8 mouse cellular contexts compared by ENCODE assay signal in the genomic region with DNA sequence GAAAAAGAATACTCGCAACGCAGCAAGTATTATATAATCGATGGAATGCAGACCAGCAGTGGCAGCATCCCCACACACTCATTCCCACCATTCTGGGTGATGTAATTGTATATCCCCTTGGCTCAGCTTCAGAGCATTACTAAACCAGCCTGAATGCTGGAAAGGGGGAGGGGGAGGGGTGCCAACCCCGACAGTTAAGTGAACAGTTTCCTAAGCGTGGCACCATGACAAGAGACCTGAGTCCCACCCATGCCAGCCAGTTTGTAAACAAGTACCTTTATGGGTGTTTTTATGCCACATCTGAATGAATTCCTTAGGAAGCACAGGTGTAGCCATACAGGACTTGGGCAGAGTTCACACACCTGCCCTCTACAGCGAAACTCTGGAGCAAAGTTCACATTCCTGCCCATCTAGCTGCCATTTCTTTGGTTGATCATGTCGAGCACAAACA. TPM values are rescaled to one million over a fixed set of nuclear protein-coding genes. Genes with fewer than 3 reads are reported as not detected.
DNase-seq lines count a peak whose midpoint lies in the region; ATAC-seq lines count a peak whose summit lies in the region.
"Had no signal": no experiment of that assay in that cellular context is flagged by ENCODE, and none has a peak within 500 bp of the region (broad histone marks: within the 10 kb centered on the region; RNA-seq: fewer than 3 reads in every experiment).

No protein-coding gene starts in this region.

- ATAC-seq in neural tube, embryonic 11.5 days (ENCODE audit: insufficient read depth, low FRiP score, low TSS enrichment): peak; percentile 46
- peak; percentile 69 for ATAC-seq in embryonic facial prominence, embryonic 12.5 days (ENCODE audit: insufficient number of reproducible peaks, insufficient read depth, low FRiP score, low TSS enrichment)
- ATAC-seq in hindbrain, embryonic 15.5 days (ENCODE audit: low FRiP score, low read depth): peak; percentile 75

- H3K9me3 ChIP-seq in neural tube, embryonic 11.5 days (ENCODE audit: control insufficient read depth, low read length): no peaks in the 10 kb centered on the region
- H3K9me3 ChIP-seq in embryonic facial prominence, embryonic 12.5 days: no peaks in the 10 kb centered on the region
- no peaks in the 10 kb centered on the region for H3K9me3 ChIP-seq in hindbrain, embryonic 15.5 days

- no peaks in the 10 kb centered on the region for H3K36me3 ChIP-seq in neural tube, embryonic 11.5 days (ENCODE audit: control insufficient read depth, insufficient read depth, low read length)
- 0 out of 2 replicates have a peak, but pooled peaks cover 1% of the 10 kb centered on the region for H3K36me3 ChIP-seq in embryonic facial prominence, embryonic 12.5 days
- H3K36me3 ChIP-seq in hindbrain, embryonic 15.5 days: no peaks in the 10 kb centered on the region

- no peak overlapping the region for H3K4me3 ChIP-seq in neural tube, embryonic 11.5 days (ENCODE audit: low read depth, low read length)
- H3K4me3 ChIP-seq in embryonic facial prominence, embryonic 12.5 days: no peak overlapping the region
- peak overlapping the region; percentile 21 for H3K4me3 ChIP-seq in hindbrain, embryonic 15.5 days
- H3K4me3 ChIP-seq: megakaryocyte, embryonic 14.5 days had no signal

- H3K27ac ChIP-seq in neural tube, embryonic 11.5 days (ENCODE audit: low read depth, low read length): no peak overlapping the region
- H3K27ac ChIP-seq in embryonic facial prominence, embryonic 12.5 days: peak overlapping the region; percentile 86
- H3K27ac ChIP-seq in hindbrain, embryonic 15.5 days (replicated peaks): peak overlapping the region; percentile 69

- H3K4me2 ChIP-seq in neural tube, embryonic 11.5 days (ENCODE audit: low read depth): no peak overlapping the region
- H3K4me2 ChIP-seq in embryonic facial prominence, embryonic 12.5 days (replicated peaks): peak overlapping the region; percentile 34
- H3K4me2 ChIP-seq in hindbrain, embryonic 15.5 days: peak overlapping the region; percentile 55

- H3K4me1 ChIP-seq in neural tube, embryonic 11.5 days (ENCODE audit: control insufficient read depth, insufficient read depth, low read length): no peaks in the 10 kb centered on the region
- H3K4me1 ChIP-seq in embryonic facial prominence, embryonic 12.5 days: peaks cover 35% of the 10 kb centered on the region
- peaks cover 17% of the 10 kb centered on the region for H3K4me1 ChIP-seq in hindbrain, embryonic 15.5 days (replicated peaks)

- H3K27me3 ChIP-seq in neural tube, embryonic 11.5 days (ENCODE audit: control insufficient read depth, insufficient read depth, low read length): no peaks in the 10 kb centered on the region
- no peaks in the 10 kb centered on the region for H3K27me3 ChIP-seq in embryonic facial prominence, embryonic 12.5 days
- no peaks in the 10 kb centered on the region for H3K27me3 ChIP-seq in hindbrain, embryonic 15.5 days
- H3K27me3 ChIP-seq: megakaryocyte, embryonic 14.5 days had no signal

- H3K9ac ChIP-seq in neural tube, embryonic 11.5 days (ENCODE audit: low read length): no peak overlapping the region
- H3K9ac ChIP-seq in embryonic facial prominence, embryonic 12.5 days: no peak overlapping the region
- H3K9ac ChIP-seq in hindbrain, embryonic 15.5 days: no peak overlapping the region

- DNase-seq in neural tube, embryonic 11.5 days (ENCODE audit: low spot score): peak; percentile 38
- DNase-seq in neural tube, embryonic 10.5 days (ENCODE audit: extremely low spot score, low spot score): no peak
- peak; percentile 8 to 32 for DNase-seq in left cerebral cortex, adult 8-10 months (ENCODE audit: low spot score in 2 of 2)
- DNase-seq in mesoderm, embryonic 11.5 days (ENCODE audit: low read depth, low spot score): peak; percentile 58
- DNase-seq in spleen, postnatal 36 days (ENCODE audit: low spot score in 2 of 2): no peak

- WGBS in neural tube, embryonic 11.5 days: 73% methylated on average over 7 of the region's 7 CpGs
- 32% methylated on average over 7 of the region's 7 CpGs for WGBS in embryonic facial prominence, embryonic 12.5 days
- WGBS in hindbrain, embryonic 15.5 days: 27% methylated on average over 7 of the region's 7 CpGs

RNA-seq across cellular contexts. Expression of gene Cnksr3, which starts 53.0 kb away (rescaled TPM):
- polyA plus RNA-seq in neural tube, embryonic 11.5 days (2014; fragmentation: Nextera tagmentation; extraction: Ambion mirVana): 7.2 and 8.1 TPM in 2 replicates
- polyA plus RNA-seq in embryonic facial prominence, embryonic 12.5 days (2016; fragmentation: Nextera tagmentation; extraction: Ambion mirVana): 10.9 and 12.7 TPM in 2 replicates
- polyA plus RNA-seq in hindbrain, embryonic 15.5 days (2015; fragmentation: Nextera tagmentation; extraction: Ambion mirVana): 2.8 and 3.6 TPM in 2 replicates
- 1 to 10 TPM; 4.1 to 5.2 (median 4.6) TPM for total RNA-seq in left cerebral cortex, adult 8-10 months (2022)

Comparison
In these comparisons a context has a peak if more than half of its experiments do, and no peak if none do; other contexts are left out.
1. DNase-seq: peak in neural tube, embryonic 11.5 days (single experiment), left cerebral cortex, adult 8-10 months (2 of 2) and mesoderm, embryonic 11.5 days (single experiment); none in neural tube, embryonic 10.5 days (single experiment) and spleen, postnatal 36 days (0 of 2).
2. Peak in every context shown above with its lines, with median percentiles within 50 percentile points of each other: ATAC-seq.